Mouse (Mus musculus) embryo, embryonic 9.5 days (tissue): ENCODE measurements at regions not wholly inside any gene's neighbourhood (a gene's known extent, or its start where the extent isn't known, plus 50 kb on each side); places are given as distances from the start of the nearest gene placed in this dataset.
A peak's percentile ranks its signal among the peaks of the same experiment; 100 is the strongest.

Experiments
- DNase-seq: peaks from one replicate; pipeline ENCODE4 v3.0.0-alpha.2; 2017; ENCODE audit errors: extremely low spot score

GRCm38 (mm10) chr8:98148292-98148691, 1268.0 kb downstream of the Cdh8 start:
- DNase-seq, result peak; percentile 9
